Mouse (Mus musculus) lung, postnatal 14 days (tissue): ENCODE results near the gene Plpp4.
A peak's percentile ranks its signal among the peaks of the same experiment; 100 is the strongest.

Experiments
- DNase-seq: peaks from one replicate; pipeline ENCODE4 v3.0.0; 2021

Plpp4 gene

DNA sequence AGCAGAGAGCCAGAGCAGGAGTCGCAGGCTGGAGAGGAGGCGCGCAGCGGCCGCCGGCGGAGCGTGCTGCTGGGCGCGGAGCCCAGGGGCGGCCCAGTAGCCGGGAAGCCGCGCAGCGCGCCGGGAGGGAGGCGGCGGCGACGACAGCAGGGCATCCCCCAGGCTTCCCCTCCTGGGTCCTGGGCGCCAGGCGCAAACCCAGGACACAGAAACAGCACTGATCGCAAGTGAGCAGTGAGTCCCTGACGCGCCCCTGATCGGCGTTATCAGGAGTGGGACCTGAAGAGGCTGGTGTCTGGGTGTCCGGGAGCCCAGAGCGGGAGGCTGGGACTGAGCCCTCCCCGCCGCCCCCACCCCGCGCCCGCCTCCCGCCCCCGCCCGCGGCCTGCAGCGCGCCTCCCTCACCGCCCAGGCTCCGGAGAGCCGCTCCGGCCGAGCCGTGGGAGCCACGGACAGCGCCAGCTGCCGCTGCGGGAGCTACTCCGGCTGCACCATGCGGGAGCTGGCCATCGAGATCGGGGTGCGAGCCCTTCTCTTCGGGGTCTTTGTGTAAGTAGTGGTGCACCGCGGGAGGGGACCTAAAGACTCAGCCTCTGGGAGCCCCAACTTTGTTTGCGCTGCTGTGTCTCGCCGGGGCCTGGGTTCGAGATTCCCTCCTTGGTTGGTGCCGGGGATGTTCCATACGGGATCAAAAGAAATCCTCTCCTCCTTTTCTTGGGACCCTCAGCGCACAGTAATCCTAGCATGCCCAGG is at the start of gene Plpp4:
Plpp4 (plus strand) TSS at position 411 of the 753 bp plus-strand sequence.
- peak; percentile 7 for DNase-seq

DNA sequence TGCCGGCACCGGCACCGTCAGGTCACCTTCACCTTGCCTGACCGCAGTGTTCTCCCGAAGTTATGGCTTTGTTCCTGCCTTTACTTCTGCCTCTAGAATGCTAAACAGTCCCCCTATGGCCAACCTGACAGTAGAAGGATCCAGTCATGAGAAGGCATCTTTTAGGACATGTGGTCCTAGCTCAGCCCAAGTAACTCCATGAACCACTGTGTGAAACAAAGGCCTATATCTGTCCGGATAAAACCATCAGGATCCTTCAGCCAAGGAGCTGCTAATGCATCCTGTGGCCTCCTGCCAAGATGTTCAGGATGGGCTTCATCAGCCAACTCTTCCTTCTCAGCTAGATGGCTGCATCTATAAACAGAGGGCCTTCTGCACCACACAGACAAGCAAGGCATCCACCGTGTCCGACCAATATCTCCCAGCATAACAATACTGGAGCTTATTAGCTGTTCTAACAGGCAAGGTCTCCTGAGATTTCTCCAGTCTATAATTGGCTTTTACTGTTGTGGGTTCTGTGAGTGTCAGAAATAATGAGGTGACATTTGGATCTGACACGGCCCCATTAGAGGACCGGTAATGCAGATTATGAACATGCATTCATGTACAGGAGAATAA is 40.8 kb upstream of the Plpp4 start:
- DNase-seq, result no peak

DNA sequence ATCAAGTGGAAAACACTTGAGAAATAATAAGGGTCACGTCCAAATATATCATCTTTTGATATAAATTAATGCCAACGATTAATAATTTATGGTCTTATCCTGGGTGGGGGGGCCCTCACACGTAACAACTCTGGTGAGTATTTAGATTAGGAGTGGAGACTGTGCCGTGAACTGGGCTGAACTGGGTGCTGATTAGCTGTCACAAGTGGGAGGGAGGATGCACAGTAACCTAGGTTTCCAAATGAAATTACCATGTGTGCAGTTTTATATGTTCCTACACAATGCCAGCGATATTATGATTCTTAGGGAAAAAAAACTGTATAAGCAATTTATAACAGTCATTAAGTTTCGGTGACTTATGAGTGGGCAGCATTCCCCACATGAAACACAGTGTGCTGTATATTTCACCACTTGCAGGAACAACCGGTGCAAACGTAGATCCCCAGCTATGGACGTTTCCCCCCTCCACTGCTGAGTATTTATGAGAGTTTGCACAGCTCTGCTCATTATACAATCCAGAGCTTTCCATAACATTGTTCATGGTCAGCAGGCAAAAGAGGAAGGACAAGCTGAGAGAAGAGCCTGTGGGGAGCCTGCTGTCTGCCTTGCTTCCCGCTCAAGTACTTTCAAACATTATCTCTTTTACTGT is 40.2 kb upstream of the Plpp4 start:
- no peak for DNase-seq

- DNase-seq, result no peak
Observed at GRCm38 (mm10) chr7:129220948-129221347, 35.9 kb upstream of the Plpp4 start.

DNA sequence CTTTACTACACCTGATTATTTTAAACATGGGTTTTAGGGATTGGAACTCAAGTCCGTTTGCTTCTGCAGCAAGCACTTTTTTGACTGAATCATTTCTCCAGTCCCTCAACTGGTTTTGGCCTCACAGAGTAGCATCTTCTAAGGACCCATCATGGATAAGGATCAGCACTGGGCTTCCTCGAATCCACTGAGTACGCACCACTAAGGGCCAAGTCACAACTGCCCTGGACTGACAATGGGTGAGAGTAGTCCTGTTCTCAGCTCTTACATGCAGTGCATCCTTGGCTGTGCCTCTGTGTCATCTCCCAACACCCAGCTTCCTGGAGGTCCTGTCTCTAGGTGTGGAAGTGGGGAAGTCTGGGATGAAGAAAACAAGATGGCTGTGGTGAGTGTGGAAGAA is 35.2 kb upstream of the Plpp4 start:
- no peak for DNase-seq

DNA sequence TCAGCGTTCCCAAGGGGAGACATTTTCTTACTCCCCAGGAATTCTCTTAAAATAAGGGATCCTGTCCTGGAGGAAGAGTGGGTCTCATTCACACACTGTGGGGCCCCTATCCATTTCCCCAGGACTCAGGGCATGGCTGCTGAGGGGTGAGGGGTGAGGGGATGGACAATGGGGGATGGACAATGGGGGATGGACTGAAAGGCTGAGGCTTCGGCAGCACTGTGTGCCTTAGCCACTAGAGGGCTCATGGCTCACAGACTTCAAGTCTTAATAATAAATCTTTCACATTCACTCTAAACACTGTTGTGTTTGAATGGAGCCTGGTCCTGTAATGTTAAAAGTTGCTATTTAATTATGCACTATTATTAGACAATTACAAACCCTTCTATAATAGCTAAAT is 21.4 kb upstream of the Plpp4 start:
- DNase-seq, result peak; percentile 32

- DNase-seq, result no peak
Observed at GRCm38 (mm10) chr7:129235995-129236394, 20.8 kb upstream of the Plpp4 start.

- no peak for DNase-seq
Observed at GRCm38 (mm10) chr7:129250981-129251380, 5.8 kb upstream of the Plpp4 start.

DNA sequence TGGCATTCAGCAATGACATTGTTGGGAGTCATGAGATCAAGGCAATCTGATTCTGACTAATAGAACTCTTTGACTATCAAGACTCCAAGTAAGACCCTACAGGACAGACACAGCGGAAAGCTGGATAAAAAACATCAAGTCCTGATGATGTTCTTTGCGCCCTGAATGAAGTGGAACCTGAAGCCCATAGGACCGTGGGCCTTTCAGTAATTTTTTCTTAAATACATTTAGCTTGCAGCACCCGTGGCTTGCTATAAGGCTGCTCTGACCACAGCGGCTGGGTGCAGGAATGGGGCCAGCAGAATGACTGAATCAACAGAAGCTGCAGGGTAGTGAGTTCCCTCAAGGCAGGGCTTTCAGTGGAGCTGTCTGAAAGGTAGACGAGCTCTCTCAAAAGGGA is 3.4 kb upstream of the Plpp4 start:
- no peak for DNase-seq

GRCm38 (mm10) chr7:129254126-129254525 is 2.7 kb upstream of the Plpp4 start:
- DNase-seq, result no peak

DNA sequence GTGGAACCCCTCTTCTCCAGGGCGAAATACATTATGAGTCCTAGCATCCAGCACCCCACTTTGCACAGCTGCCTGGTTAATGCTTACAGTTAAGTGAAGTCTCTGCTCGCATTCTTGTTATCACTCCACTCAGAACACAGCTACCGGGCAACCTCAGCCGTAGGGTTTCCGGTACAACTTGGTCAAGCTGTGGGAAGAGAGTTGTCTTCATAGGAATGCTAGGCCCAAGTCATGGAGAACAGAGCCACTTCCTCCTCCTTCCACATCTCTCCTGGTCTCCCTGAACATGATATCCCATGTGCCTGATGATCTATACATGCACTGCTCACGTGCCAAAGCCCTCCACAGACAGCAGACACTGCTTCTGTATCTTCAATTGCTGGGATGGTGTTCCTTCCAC is 1.4 kb upstream of the Plpp4 start:
- no peak for DNase-seq

- DNase-seq, result no peak
Observed at GRCm38 (mm10) chr7:129257374-129258018, 665 bp downstream of the Plpp4 start.

- DNase-seq, result no peak
Observed at GRCm38 (mm10) chr7:129258331-129258730, 1.5 kb downstream of the Plpp4 start.

DNA sequence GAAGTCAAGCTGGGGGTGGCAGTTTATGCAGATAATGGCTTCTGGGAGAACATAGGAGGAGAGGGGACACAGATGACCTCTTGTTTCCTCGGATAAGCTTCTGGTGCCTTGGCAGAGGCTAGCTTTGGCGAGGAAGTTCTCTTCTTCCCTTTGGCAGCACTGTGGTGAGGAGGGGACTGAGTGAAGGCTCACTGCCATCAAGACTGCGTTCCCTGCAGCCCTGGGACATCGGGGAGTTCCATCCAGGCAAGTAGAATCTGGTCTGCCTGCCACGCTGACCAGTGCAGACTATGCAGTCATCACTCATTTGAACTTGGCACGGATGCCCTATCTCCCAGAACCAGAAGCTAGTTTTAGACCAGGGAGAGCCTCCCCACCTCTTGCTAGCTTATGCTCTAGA is 2.4 kb downstream of the Plpp4 start:
- DNase-seq, result no peak

DNA sequence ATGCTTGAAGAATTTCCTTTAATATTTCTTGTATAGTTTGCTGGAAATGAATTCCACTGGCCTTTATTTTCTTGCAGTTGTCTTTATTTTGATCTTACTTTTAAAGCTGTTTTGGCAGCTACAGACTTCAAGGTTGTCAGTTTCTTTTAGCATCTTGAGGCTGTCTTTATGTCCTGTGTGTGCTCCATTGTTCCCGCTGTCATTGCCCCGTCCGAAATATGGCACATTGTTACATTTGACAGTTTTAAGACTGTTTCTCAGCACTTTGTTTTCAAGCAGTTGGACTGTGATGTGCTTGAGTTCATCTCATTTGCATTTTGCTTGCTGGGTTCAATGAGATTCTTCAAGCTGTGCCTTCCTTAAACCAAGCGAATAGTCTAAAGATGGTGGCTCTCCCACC is 17.0 kb downstream of the Plpp4 start:
- DNase-seq, result no peak

GRCm38 (mm10) chr7:129274726-129275125 is 17.9 kb downstream of the Plpp4 start:
- no peak for DNase-seq

DNA sequence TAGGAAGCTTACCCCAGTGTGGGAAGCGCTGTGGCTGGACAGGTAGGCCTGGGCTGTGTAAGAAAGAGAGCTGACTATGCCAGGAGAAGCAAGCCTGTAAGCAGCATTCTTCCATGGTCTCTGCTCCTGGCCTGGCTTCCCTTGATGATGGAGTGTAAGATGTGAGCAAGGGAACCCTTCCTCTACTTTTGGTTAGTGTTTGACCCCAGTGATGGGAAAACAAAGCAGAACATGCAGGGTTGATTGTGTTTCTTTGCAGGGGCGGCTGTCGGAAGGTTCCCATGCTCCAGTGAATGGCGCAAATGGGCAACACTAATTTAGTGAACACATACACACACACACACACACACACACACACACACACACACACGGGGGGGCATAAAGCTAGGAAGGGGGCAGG is 20.9 kb downstream of the Plpp4 start:
- no peak for DNase-seq

- no peak for DNase-seq
Observed at GRCm38 (mm10) chr7:129278801-129279200, 22.0 kb downstream of the Plpp4 start.

- DNase-seq, result no peak
Observed at GRCm38 (mm10) chr7:129279261-129279660, 22.4 kb downstream of the Plpp4 start.

DNA sequence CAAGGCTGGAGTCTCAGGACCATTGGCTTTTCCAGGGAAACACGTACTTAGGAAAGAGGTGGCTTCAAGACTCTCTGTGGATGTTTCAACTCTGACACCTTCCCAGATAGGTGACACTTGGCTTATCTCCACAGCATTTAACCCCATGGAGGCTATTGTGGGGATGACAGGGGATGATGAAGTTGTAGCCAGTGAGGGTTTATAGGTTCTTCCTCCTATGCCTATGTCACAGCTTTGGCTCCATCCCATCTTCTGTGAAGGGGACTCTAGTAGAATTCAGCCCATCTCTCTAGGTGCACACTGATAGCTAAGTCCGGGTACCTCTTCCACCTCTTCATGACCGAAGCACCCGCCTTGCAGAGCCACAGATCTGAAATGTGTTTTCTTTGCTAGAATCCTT is 25.1 kb downstream of the Plpp4 start:
- no peak for DNase-seq

- DNase-seq, result no peak
Observed at GRCm38 (mm10) chr7:129285186-129285868, 28.5 kb downstream of the Plpp4 start.

GRCm38 (mm10) chr7:129293211-129293610 is 36.4 kb downstream of the Plpp4 start:
- DNase-seq, result no peak

- no peak for DNase-seq
Observed at GRCm38 (mm10) chr7:129301622-129302021, 44.8 kb downstream of the Plpp4 start.
